Mouse (Mus musculus): ENCODE measurements around the gene Stac. TPM values are rescaled to one million over a fixed set of nuclear protein-coding genes. Genes with fewer than 3 reads are reported as not detected.

Gene Stac
- polyA plus RNA-seq (2011; ENCODE audit: insufficient read depth, insufficient read length, low replicate concordance, missing spikeins) = not detected in 2 replicates

DNA sequence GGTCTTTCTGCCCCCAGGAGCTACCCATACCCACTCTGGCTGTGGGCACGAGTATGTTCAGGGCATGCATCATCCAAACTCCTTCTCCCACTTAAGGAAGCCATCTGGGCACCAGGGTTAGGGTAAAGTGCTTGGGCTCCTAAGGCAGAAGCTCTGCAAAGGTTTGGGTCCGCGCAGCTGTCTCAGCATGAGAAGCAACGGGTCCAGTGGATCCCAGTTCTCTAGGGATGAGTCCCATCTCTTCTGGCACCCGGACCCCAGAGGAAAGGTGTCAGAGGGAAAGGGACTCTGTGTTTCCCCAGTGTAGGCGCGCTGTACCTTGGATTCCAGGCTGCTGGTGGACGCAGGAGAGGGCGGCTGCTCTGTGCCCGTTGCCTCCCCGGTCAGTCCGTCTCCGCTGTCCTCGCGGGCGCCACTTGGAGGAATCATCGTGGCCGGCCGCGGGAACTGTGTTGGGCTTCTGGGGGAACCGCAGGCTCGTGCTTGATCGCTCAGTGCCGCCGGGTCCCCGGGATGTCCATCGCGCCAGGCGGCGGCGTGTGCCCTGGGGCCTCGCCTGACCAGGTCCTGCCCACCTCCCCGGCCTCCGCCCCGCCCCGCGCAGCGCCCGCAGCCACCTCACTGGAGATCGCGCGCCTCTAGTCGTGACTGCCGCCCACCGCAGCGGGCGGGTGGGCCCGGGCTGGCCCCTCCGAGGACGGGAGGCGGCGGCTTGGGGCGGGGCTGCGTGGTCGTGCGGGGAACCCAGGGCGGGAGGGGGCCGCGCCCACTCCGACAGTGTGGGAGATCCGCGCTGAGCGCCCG is at the start of gene Stac:
Stac (minus strand) TSS at position 669 of the 804 bp plus-strand sequence.
- Histone ChIP-seq H3K4me3 (replicated peaks; ENCODE audit: control insufficient read depth, low read depth, low read length) (no peak within 1 kb of the TSS), H3K27ac (ENCODE audit: control insufficient read depth, insufficient read depth, low read depth, low read length, poor library complexity) (no peak within 1 kb of the TSS), H3K4me1 (ENCODE audit: control insufficient read depth, insufficient read depth, low read length) (no peaks in the 10 kb centered on the region)
- TF ChIP-seq CTCF (IDR thresholded peaks at IDR 0.05; ENCODE audit: control insufficient read depth, insufficient read depth, low read length) = no peak
- no peak for TF ChIP-seq POLR2A (IDR thresholded peaks at IDR 0.05; ENCODE audit: borderline replicate concordance, control insufficient read depth, low read depth, low read length)
- 5% methylated on average over 63 of the region's 64 CpGs for WGBS

DNA sequence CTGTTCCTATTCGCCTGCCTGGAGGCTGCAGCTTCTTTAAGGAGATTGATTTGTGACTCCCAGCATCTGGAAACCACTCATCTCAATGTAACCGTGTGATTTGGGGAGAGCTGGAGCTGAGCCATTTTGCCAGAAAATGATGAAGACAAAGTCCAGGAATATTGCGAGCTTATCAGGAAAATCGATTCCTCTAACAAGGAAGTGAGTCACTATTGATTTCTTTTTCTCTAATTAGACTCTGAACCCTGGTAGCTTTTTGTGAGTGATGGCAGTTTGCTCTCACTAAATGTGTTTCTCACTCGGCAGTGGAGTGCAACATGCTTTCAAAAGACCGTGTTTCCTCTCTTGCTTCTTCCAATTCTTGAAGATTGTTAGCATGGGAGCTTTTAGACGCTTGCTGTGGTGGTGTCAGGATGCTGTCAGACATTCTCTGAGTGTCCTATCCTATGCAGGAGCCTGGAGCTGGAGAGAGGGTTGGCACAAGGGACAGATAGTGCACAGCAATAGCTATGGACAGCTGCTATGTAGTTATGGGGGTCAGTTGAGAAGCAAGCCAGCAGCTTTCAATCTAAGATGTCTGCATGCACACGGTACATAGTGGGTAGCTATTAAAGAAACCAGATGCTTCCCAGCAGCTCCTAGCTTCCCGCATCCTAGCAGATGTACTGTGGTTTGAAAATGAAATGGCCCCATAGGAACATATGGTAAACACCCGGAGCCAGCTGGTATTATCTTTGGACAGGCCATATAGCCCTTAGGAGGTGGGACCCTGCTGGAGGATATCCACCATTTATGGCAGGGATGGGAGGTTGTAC is 49.5 kb upstream of the Stac start:
- TF ChIP-seq CTCF (IDR thresholded peaks at IDR 0.05; ENCODE audit: control insufficient read depth, insufficient read depth, low read length) (no peak), POLR2A (IDR thresholded peaks at IDR 0.05; ENCODE audit: borderline replicate concordance, control insufficient read depth, low read depth, low read length) (no peak)
- 72% methylated on average over 10 of the region's 10 CpGs for WGBS
- H3K4me1 ChIP-seq (ENCODE audit: control insufficient read depth, insufficient read depth, low read length) = no peaks in the 10 kb centered on the region
- no peak overlapping the region for H3K27ac ChIP-seq (ENCODE audit: control insufficient read depth, insufficient read depth, low read depth, low read length, poor library complexity)
- H3K4me3 ChIP-seq (replicated peaks; ENCODE audit: control insufficient read depth, low read depth, low read length) = no peak overlapping the region

DNA sequence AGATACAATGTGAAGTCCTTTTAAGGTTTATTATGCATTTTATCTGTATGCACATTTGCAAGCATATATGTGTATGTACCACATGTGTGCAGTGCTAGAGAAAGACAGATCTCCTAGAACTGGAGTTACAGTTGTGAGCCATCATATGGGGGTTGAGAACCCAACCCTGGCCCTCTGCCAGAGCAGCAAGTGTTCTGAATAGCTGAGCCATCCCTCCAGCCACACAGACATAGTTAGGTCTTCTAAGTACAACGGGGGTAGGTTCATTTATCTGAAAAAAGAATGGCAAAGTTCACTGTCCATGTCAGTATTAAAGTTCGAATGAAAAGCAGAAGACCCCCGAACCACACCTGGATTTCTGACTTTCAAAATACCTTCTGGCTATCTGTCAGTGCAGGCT is 48.9 kb upstream of the Stac start:
- WGBS = 70% methylated on average over 3 of the region's 3 CpGs
- no peaks in the 10 kb centered on the region for H3K4me1 ChIP-seq (ENCODE audit: control insufficient read depth, insufficient read depth, low read length)
- no peak overlapping the region for H3K4me3 ChIP-seq (replicated peaks; ENCODE audit: control insufficient read depth, low read depth, low read length)
- TF ChIP-seq CTCF (IDR thresholded peaks at IDR 0.05; ENCODE audit: control insufficient read depth, insufficient read depth, low read length) = no peak
- no peak for TF ChIP-seq POLR2A (IDR thresholded peaks at IDR 0.05; ENCODE audit: borderline replicate concordance, control insufficient read depth, low read depth, low read length)
- H3K27ac ChIP-seq (ENCODE audit: control insufficient read depth, insufficient read depth, low read depth, low read length, poor library complexity) = no peak overlapping the region

DNA sequence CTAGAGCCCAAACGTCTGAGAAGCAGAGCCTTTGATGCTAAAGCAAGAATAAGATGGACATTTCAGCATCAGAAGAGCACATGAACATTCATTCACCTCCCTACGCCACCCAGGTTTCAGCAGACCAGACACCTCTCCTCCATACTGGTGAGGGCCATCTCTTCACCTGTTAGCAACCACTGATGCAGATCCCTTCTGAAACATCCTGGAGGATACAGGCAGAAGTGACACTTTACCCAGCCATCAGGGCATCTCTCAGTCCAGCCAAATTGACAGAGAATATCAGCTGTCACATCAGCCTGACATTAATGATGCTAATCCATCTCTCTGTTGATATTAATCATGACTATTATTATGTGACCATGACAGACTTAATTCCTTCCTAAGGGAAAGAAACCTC is 47.6 kb upstream of the Stac start:
- Histone ChIP-seq H3K4me3 (replicated peaks; ENCODE audit: control insufficient read depth, low read depth, low read length) (no peak overlapping the region), H3K27ac (ENCODE audit: control insufficient read depth, insufficient read depth, low read depth, low read length, poor library complexity) (no peak overlapping the region), H3K4me1 (ENCODE audit: control insufficient read depth, insufficient read depth, low read length) (no peaks in the 10 kb centered on the region)
- TF ChIP-seq CTCF (IDR thresholded peaks at IDR 0.05; ENCODE audit: control insufficient read depth, insufficient read depth, low read length) (no peak), POLR2A (IDR thresholded peaks at IDR 0.05; ENCODE audit: borderline replicate concordance, control insufficient read depth, low read depth, low read length) (no peak)
- 87% methylated on average over 2 of the region's 2 CpGs for whole genome bisulfite sequencing

DNA sequence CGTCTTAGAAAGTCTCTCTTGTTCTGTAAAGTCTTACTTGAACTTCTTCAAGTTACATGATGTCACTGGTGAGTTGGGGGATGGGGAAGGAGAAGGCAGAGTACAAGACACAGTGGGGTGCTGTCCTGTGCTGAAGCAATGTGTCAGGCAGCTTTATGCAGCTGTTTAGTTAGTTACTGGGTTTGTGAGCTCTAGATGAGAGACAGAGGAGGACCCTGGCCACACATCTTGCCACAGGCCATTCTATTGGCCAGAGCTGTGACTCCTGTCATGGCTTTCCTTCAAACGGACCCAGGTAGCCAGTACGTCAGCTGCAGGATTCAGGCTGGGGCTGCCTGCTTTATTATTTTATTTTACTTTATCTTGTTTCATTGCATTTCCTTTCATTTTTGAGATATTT is 45.8 kb upstream of the Stac start:
- Histone ChIP-seq H3K4me1 (ENCODE audit: control insufficient read depth, insufficient read depth, low read length) (no peaks in the 10 kb centered on the region), H3K4me3 (replicated peaks; ENCODE audit: control insufficient read depth, low read depth, low read length) (no peak overlapping the region), H3K27ac (ENCODE audit: control insufficient read depth, insufficient read depth, low read depth, low read length, poor library complexity) (no peak overlapping the region)
- TF ChIP-seq CTCF (IDR thresholded peaks at IDR 0.05; ENCODE audit: control insufficient read depth, insufficient read depth, low read length) (no peak), POLR2A (IDR thresholded peaks at IDR 0.05; ENCODE audit: borderline replicate concordance, control insufficient read depth, low read depth, low read length) (no peak)
- WGBS = 79% methylated on average over 3 of the region's 3 CpGs

DNA sequence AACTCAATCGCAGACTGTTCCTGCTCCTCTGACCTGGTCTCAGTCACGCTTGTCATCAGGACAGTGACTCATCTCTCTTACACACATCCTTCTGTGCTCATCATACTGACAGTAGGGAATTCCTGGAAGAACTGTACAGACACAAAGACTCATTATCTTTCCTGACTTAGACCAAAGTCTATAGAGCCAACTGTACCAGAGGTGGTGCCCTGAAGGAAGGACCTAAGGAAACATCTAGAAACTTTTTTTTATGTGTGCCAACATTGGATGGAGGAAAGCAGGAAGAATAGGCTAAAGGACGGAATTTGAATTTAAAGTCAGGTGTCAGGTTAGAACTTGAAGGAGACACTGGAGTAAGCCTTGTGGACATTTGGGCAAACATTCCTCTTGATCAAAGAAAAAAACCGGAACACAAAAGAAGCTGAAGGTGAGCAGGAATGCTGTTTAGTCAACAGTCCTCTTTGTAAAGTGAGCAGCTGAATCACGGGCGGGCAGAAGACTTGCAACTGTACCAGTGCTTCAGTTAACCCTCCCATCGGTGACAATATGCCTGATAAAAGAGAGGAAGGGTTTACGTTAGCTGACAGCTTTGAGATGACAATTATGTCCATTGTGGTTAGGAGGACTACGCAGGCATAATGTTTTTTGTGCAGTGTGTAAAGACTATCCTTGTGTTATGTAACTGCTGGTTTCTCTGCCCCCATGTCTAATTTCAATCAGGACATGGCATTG is 42.0 kb upstream of the Stac start:
- H3K4me3 ChIP-seq (replicated peaks; ENCODE audit: control insufficient read depth, low read depth, low read length) = no peak overlapping the region
- H3K4me1 ChIP-seq (ENCODE audit: control insufficient read depth, insufficient read depth, low read length) = no peaks in the 10 kb centered on the region
- TF ChIP-seq CTCF (IDR thresholded peaks at IDR 0.05; ENCODE audit: control insufficient read depth, insufficient read depth, low read length) (no peak), POLR2A (IDR thresholded peaks at IDR 0.05; ENCODE audit: borderline replicate concordance, control insufficient read depth, low read depth, low read length) (no peak)
- WGBS = 80% methylated on average over 9 of the region's 9 CpGs
- no peak overlapping the region for H3K27ac ChIP-seq (ENCODE audit: control insufficient read depth, insufficient read depth, low read depth, low read length, poor library complexity)

DNA sequence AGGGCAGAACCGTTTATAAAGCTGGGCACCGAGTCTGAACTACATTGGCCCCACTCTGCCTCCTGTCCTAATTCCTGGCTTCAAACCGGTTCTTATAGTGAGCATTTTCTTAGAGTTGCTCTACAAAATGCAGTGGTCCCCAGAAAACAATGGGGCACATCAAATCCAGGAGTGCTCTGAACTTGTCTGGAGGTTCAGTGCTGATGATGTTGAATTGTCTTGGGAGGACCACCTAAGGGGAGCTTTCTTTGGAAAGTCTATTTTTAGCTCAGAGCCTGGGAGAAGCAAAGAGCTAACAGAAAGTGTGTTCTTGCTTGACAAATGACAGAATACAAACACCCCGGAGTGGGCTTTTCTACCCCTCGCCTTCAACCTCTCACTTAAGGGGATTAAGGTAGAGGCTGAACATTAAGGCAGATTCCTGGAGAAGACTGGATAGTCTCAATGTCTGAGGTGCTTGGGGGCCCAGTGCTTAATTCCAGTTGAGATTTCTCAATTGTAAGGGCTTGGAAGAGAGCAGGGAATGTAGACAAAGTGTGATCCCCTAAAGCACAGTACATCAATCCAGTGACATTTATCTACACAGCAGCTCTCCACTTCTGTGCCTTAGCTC is 34.9 kb upstream of the Stac start:
- no peak for TF ChIP-seq POLR2A (IDR thresholded peaks at IDR 0.05; ENCODE audit: borderline replicate concordance, control insufficient read depth, low read depth, low read length)
- TF ChIP-seq CTCF (IDR thresholded peaks at IDR 0.05; ENCODE audit: control insufficient read depth, insufficient read depth, low read length) = no peak
- WGBS = 67% methylated on average over 5 of the region's 5 CpGs
- H3K4me1 ChIP-seq (ENCODE audit: control insufficient read depth, insufficient read depth, low read length) = no peaks in the 10 kb centered on the region
- no peak overlapping the region for H3K27ac ChIP-seq (ENCODE audit: control insufficient read depth, insufficient read depth, low read depth, low read length, poor library complexity)
- no peak overlapping the region for H3K4me3 ChIP-seq (replicated peaks; ENCODE audit: control insufficient read depth, low read depth, low read length)
